Mouse (Mus musculus) heart, postnatal 36 days (tissue): ENCODE measurements around the gene Ascl2. TPM values are rescaled to one million over a fixed set of nuclear protein-coding genes. Genes with fewer than 3 reads are reported as not detected.

Experiments
- DNase-seq, 2 experiments: peaks; one replicate each; pipeline ENCODE4 v3.0.0; 2021 to 2022
- intact Hi-C: fragments of 180-260 bp; cut with DNase I; formaldehyde crosslinking; loops from one replicate; pipeline ENCODE4 v1.15.1; 2025
- total RNA-seq, 2 experiments: library from RNA; stranded (reverse); gene quantifications; 2 replicates each; pipeline ENCODE4 v1.2.3; 2021

Gene Ascl2
- total RNA-seq = not detected

GRCm38 (mm10) chr7:142968809-142969511 lies at the start of gene Ascl2:
Gene Ascl2 (minus strand): TSS chr7:142969264.
- DNase-seq = peak; percentile 4
- intact Hi-C loops = no loop called here

DNA sequence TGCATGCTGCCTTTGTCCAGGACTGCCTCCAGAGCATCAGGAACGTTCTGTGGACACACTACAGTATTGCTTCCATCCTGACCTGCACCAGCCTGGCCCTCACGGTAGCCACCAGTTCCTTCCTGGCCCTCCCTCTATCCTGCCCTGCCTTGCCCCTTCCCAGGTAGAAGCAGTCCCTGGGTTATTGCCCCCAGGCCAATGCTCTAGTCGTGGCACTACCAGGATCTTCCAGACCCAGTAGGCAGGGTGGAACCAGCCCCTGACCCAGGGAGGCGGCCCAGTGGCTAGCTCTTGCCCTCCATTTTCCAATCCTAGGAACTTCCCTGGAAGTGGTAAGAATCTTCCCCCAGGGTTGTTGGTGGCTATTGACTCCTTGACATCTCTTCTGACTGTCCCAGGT lies 48.1 kb upstream of the Ascl2 start:
- intact Hi-C loops = no loop called here
- no peak for DNase-seq

DNA sequence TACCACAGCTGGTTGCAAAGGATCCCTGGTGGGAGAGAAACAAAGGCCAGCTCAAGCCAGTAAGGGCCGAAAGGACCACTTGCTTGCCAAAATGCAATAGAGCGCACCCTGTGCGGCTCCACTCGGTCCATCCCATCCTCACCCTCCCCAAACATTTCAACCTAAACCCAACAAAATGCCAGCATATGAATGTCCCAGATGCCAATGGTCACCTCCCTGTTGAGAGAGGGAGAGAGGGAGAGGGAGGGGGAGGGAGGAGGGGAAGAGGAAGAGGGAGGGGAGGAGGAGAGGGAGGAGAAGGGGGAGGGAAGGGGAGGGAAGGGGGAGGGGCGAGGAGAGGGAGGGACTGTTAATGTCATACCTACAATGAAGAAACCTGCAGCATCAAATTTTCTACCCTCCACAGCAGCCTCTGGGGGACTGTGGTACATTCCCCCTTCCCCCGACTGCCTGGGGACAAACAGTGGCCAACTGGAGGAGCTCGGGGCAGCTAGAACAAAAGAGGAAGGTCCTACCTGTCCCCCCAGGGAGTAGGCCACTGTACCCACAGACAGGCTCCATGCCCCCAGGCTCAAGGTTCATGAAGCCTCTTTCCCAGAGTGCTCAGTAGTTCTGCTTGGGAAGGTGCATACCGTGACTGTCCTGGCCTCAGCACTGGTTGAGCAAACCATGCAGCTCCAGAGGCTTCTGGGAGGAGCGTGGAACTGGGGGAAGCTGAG lies 47.5 kb upstream of the Ascl2 start:
- DNase-seq = no peak
- intact Hi-C loops = no loop called here

- intact Hi-C loops = no loop called here
These were observed 46.8 kb upstream of the Ascl2 start for GRCm38 (mm10) chr7:143015755-143016423.

DNA sequence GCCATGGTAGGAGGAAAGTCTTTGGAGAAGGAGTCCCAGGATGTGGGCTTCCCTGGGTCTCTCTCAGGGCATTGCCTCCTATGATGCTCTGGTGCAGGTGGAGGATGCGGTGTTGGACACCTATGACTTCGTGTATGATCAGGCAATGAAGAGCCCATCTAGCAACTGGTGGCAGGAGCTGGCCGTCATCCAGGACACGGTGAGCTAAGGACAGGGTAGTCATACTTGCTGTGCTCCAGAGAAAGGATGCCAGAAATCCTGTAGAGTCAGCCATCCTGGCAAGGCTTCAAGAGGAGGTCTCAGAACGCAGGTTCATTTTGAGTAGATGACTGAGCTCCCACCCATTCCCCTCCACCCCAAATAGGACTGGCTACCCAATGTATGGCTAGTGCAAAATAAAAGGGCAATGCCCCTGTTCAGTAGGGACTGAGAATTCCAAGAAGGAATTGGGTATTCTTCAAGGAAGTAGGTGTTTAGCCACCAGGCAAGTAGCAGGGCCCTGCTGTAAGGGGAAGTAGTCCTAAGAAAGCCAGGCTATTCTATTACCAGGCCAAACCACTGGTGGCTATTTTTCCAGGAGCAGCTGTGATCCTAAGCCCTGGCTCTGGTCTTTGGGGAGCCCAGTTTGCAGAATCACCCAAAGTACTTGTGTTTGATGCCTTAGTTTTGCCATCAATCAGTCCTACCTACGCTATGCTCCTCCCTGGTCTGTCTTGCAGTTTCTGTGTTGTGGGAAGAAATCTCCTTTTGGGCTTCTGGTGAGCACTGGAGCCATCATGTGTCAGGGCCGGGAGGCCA lies 46.0 kb upstream of the Ascl2 start:
- DNase-seq = peak in 1 of 2 experiments; percentile 38
- intact Hi-C loops = no loop called here

More at GRCm38 (mm10) chr7:143015755-143016423, 46.8 kb upstream of the Ascl2 start:
- DNase-seq = peak; percentile 81 to 85

DNA sequence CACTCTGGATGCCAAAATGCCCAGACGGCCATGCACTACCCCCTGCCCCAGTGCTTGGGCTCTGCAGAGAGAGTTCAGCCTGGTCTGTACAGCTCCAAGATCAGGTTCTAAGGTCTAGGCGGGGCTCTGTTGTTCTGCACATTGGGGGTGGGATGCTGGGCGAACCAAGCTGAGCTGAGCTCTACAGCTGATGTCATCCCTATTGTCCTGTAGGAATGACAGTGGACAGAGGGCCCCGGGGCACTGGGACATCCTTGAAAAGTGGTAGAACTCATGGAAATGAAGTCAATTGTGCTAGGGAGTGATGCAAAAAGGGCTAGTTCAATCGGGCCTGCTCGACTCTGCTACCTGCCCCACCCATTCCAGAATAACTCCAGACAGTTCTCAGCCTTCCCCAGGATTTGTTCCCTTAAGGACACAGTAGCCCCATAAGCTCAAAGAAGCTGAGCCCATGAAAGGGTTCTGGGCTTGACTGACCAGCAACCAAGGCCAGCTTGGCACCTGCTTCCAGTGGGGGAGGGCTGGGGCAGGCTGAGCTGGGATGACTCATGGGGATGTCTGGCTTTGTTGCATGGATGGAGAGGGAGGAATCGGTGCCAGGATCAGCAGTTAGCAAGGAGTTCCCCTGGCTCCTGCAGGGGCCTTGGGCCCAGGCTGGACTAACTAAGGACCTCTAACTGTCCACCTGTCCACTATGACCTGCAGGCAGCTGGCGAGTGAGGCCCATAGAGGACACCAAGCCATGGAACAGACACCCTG lies 44.5 kb upstream of the Ascl2 start:
- DNase-seq = peak; percentile 78 to 80
- intact Hi-C loops = no loop called here

- intact Hi-C loops = no loop called here
- no peak for DNase-seq
These were observed 43.3 kb upstream of the Ascl2 start for GRCm38 (mm10) chr7:143012230-143012875.

GRCm38 (mm10) chr7:143011226-143011625 lies 42.2 kb upstream of the Ascl2 start:
- DNase-seq = no peak
- intact Hi-C loops = no loop called here

- intact Hi-C loops = loop anchor here (2.0 to 5.0 kb wide), 3 partner anchors 33 to 457 kb away; no protein-coding TSS in a partner anchor
- no peak for DNase-seq
These were observed 40.9 kb upstream of the Ascl2 start for GRCm38 (mm10) chr7:143009996-143010395.

- DNase-seq = peak in 1 of 2 experiments; percentile 56
- intact Hi-C loops = loop anchor here (1.0 to 5.0 kb wide), 6 partner anchors 34 to 458 kb away; partner anchors contain the start of gene Tssc4
These were observed 40.1 kb upstream of the Ascl2 start for GRCm38 (mm10) chr7:143008996-143009665.

DNA sequence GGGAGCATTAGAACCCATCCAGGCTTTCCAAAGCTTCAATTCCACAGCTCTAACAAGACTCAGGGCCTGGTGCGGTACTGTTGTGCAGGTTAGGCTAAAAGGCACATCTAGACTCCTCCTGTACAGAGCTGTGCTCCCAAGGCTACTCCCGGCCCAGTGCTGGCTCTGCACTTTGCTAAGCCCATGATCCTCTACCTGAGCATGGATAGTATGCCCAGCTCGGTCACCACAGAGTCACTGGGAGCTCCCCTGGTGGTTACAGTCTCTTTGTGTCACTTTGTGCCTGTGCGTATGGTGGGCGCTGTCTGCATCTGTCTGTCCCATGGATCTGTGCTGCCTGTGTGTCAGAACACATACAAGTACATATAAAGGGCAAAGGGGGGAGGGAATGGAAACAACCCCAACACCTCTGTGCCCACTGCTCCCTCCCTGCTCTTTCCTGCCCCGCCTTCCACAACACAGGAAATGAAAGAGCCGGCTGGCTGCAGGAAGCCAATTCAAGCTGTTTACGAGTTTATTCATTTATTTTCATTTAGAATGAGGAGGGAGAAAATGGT lies 39.4 kb upstream of the Ascl2 start:
- peak in 1 of 2 experiments; percentile 61 for DNase-seq
- intact Hi-C loops = loop anchor here (1.0 to 5.0 kb wide), 6 partner anchors 34 to 459 kb away; partner anchors contain the start of gene Tssc4

GRCm38 (mm10) chr7:143007599-143008369 lies 38.7 kb upstream of the Ascl2 start:
- intact Hi-C loops = loop anchor here (1.0 to 5.0 kb wide), 7 partner anchors 35 to 460 kb away; partner anchors contain the start of gene Tssc4
- peak; percentile 97 to 98 for DNase-seq

DNA sequence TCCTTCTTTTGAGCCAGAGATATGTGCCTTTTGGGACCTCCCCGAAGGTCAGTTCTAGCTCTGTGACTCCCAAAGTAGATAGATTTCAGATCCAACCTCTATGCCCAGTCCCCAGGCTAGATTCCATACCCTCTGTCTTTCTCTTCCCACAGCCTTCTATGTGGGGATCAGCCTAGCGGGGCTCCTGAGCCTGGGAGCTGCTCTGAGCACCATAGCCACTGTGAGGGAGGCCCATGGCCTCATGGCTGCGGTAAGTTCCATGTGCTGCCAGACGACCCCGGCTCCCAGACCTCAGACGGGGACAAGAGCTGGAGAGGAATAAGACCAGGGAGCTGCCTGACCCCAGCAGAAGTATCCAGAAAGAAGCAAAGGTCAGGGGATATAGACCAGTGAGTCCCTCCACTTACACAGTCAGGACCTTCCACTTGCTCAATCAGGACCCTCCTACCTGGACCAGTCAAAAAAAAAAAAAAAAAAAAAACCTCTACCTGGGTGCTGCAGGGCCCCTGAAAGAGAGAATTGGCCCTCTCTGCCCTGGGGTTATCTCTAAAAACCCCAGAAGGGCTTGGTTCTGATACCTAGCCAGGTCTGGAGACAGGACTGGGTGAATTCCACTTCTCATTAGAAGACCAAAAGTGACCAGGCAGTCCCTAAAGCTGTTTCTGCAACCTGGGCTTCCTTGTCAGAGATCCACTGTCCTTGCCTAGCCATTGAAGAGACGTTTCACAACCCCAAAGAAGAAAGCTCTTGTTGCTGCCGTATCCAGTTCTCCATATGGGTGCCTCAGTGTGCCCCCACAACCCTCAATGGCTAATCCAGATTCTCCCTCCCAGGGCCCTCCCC lies 37.9 kb upstream of the Ascl2 start:
- no peak for DNase-seq
- intact Hi-C loops = loop anchor here (2.0 to 5.0 kb wide), 2 partner anchors 112 to 460 kb away; no protein-coding TSS in a partner anchor

- no peak for DNase-seq
- intact Hi-C loops = loop anchor here (2.0 to 5.0 kb wide), 2 partner anchors 111 to 461 kb away; no protein-coding TSS in a partner anchor
These were observed 37.2 kb upstream of the Ascl2 start for GRCm38 (mm10) chr7:143006097-143006755.

- no peak for DNase-seq
- intact Hi-C loops = loop anchor here (2.0 to 5.0 kb wide), 2 partner anchors 111 to 462 kb away; no protein-coding TSS in a partner anchor
These were observed 36.5 kb upstream of the Ascl2 start for GRCm38 (mm10) chr7:143005344-143006096.
